Mouse (Mus musculus) liver, embryonic 15.5 days (tissue): ENCODE results near the gene Gprin1. TPM values are rescaled to one million over a fixed set of nuclear protein-coding genes. Genes with fewer than 3 reads are reported as not detected.
"Not testable (repeated sequence)": the region's sequence is repeated elsewhere in the genome, so short reads cannot be mapped to it uniquely, and the experiment has no call there.

Experiments
- ATAC-seq: fragments of 200-750 bp; cut with Nextera tagmentation; 2 replicates; pipeline ENCODE4 v1.8.0; 2017; ENCODE audit warnings: moderate number of reproducible peaks, mild to moderate bottlenecking, moderate library complexity; ENCODE audit not compliant: insufficient read depth
- H3K27ac ChIP-seq: fragments of 300-500 bp; sonication (generic); replicated peaks from 2 replicates; pipeline ENCODE4 v1.5.1; 2015; ENCODE audit warnings: mild to moderate bottlenecking, inconsistent platforms
- H3K27me3 ChIP-seq: fragments of 300-500 bp; sonication (generic); 2 replicates; pipeline ENCODE4 v1.6.1; 2015; ENCODE audit warnings: mild to moderate bottlenecking, inconsistent platforms
- H3K36me3 ChIP-seq: fragments of 300-500 bp; sonication (generic); replicated peaks from 2 replicates; pipeline ENCODE4 v1.6.1; 2015; ENCODE audit warnings: moderate library complexity, mild to moderate bottlenecking, inconsistent platforms
- H3K4me1 ChIP-seq: fragments of 300-500 bp; sonication (generic); replicated peaks from 2 replicates; pipeline ENCODE4 v1.6.1; 2015; ENCODE audit warnings: inconsistent platforms
- H3K4me2 ChIP-seq: fragments of 300-500 bp; sonication (generic); 2 replicates; pipeline ENCODE4 v1.6.1; 2015; ENCODE audit warnings: moderate library complexity, mild to moderate bottlenecking, inconsistent platforms
- H3K4me3 ChIP-seq: fragments of 300-500 bp; sonication (generic); replicated peaks from 2 replicates; pipeline ENCODE4 v1.5.1; 2015; ENCODE audit warnings: mild to moderate bottlenecking, inconsistent platforms
- H3K9ac ChIP-seq: fragments of 300-500 bp; sonication (generic); 2 replicates; pipeline ENCODE4 v1.6.1; 2015; ENCODE audit warnings: moderate library complexity, mild to moderate bottlenecking, inconsistent platforms
- H3K9me3 ChIP-seq: fragments of 300-500 bp; sonication (generic); replicated peaks from 2 replicates; pipeline ENCODE4 v1.6.1; 2016; ENCODE audit warnings: inconsistent platforms
- WGBS: fragments of 180-500 bp; shearing (Covaris S2); methylation state at CpG from one replicate; pipeline ENCODE4 v1.1.7; 2015; ENCODE audit warnings: mixed read lengths; ENCODE audit not compliant: insufficient replicate concordance; 5-methylcytosine and 5-hydroxymethylcytosine counted together
- polyA plus RNA-seq: library from polyadenylated mRNA; unstranded; fragments of >200 nt; fragmentation: Nextera tagmentation; extraction: Ambion mirVana; gene quantifications from 2 replicates; pipeline ENCODE4 v1.2.1, GENCODE M21; 2015

Gene Gprin1
- polyA plus RNA-seq, 1 experiment from 2014 or later = 0.02 TPM

GRCm38 (mm10) chr13:54787591-54787990, 37.9 kb upstream of the Gprin1 start:
- H3K9ac ChIP-seq, H3K36me3 ChIP-seq, H3K27ac ChIP-seq, H3K4me2 ChIP-seq, H3K4me3 ChIP-seq, H3K9me3 ChIP-seq, ATAC-seq: not testable (repeated sequence)
- 71% methylated on average over 2 of the region's 2 CpGs for WGBS
- Histone ChIP-seq H3K4me1 (peaks cover 12% of the 10 kb centered on the region), H3K27me3 (peaks cover 44% of the 10 kb centered on the region)

GRCm38 (mm10) chr13:54783698-54784097, 34.0 kb upstream of the Gprin1 start, which contains the start of gene Eif4e1b:
Gene Eif4e1b (plus strand): TSS chr13:54783998.
- WGBS = 57% methylated on average over 4 of the region's 4 CpGs
- no peak for ATAC-seq
- H3K4me2 ChIP-seq = no peak within 1 kb of the TSS

GRCm38 (mm10) chr13:54783235-54783634, 33.6 kb upstream of the Gprin1 start:
- ATAC-seq = no peak
- H3K4me1 ChIP-seq = no peaks in the 10 kb centered on the region
- H3K4me2 ChIP-seq = no peak overlapping the region
- H3K27me3 ChIP-seq = peaks cover 2% of the 10 kb centered on the region
- no peak overlapping the region for H3K4me3 ChIP-seq
- no peaks in the 10 kb centered on the region for H3K36me3 ChIP-seq
- WGBS = 24% methylated on average over 2 of the region's 2 CpGs
- H3K9me3 ChIP-seq = no peaks in the 10 kb centered on the region
- H3K9ac ChIP-seq = no peak overlapping the region
- no peak overlapping the region for H3K27ac ChIP-seq

More at GRCm38 (mm10) chr13:54783698-54784097, 34.0 kb upstream of the Gprin1 start, which contains the start of gene Eif4e1b:
- Histone ChIP-seq H3K9ac (no peak within 1 kb of the TSS), H3K4me3 (no peak within 1 kb of the TSS), H3K36me3 (no peaks in the 10 kb centered on the region), H3K27me3 (peaks cover 6% of the 10 kb centered on the region), H3K4me1 (no peaks in the 10 kb centered on the region), H3K9me3 (no peaks in the 10 kb centered on the region), H3K27ac (no peak within 1 kb of the TSS)

GRCm38 (mm10) chr13:54781086-54781485, 31.4 kb upstream of the Gprin1 start:
- no peak overlapping the region for H3K27ac ChIP-seq
- no peaks in the 10 kb centered on the region for H3K36me3 ChIP-seq
- no peaks in the 10 kb centered on the region; the same call in 1 of the 2 replicates for H3K27me3 ChIP-seq
- 52% methylated on average over 3 of the region's 3 CpGs for WGBS
- H3K4me3 ChIP-seq = no peak overlapping the region
- no peaks in the 10 kb centered on the region for H3K4me1 ChIP-seq
- H3K9ac ChIP-seq = no peak overlapping the region
- H3K9me3 ChIP-seq = no peaks in the 10 kb centered on the region
- no peak for ATAC-seq
- no peak overlapping the region for H3K4me2 ChIP-seq

GRCm38 (mm10) chr13:54780592-54780991, 30.9 kb upstream of the Gprin1 start:
- 68% methylated on average over 3 of the region's 3 CpGs for WGBS
- H3K36me3 ChIP-seq = no peaks in the 10 kb centered on the region
- ATAC-seq = no peak

GRCm38 (mm10) chr13:54767012-54767411, 17.3 kb upstream of the Gprin1 start:
- Histone ChIP-seq H3K4me2 (no peak overlapping the region), H3K27ac (no peak overlapping the region), H3K27me3 (peaks cover 52% of the 10 kb centered on the region), H3K9ac (no peak overlapping the region), H3K4me3 (no peak overlapping the region), H3K9me3 (0 out of 2 replicates have a peak, but pooled peaks cover 3% of the 10 kb centered on the region), H3K4me1 (0 out of 2 replicates have a peak, but pooled peaks cover 3% of the 10 kb centered on the region), H3K36me3 (no peaks in the 10 kb centered on the region)
- no peak for ATAC-seq
- 56% methylated on average over 4 of the region's 4 CpGs for WGBS

More at GRCm38 (mm10) chr13:54780592-54780991, 30.9 kb upstream of the Gprin1 start:
- Histone ChIP-seq H3K4me3 (no peak overlapping the region), H3K4me2 (no peak overlapping the region), H3K27me3 (no peaks in the 10 kb centered on the region; the same call in 1 of the 2 replicates), H3K9me3 (no peaks in the 10 kb centered on the region), H3K27ac (no peak overlapping the region), H3K9ac (no peak overlapping the region), H3K4me1 (no peaks in the 10 kb centered on the region)

GRCm38 (mm10) chr13:54766192-54766768, 16.6 kb upstream of the Gprin1 start, which contains the start of gene Sncb:
Gene Sncb (minus strand): TSS chr13:54766595.
- Histone ChIP-seq H3K4me1 (0 out of 2 replicates have a peak, but pooled peaks cover 3% of the 10 kb centered on the region), H3K36me3 (no peaks in the 10 kb centered on the region), H3K9ac (no peak within 1 kb of the TSS), H3K27me3 (peaks cover 53% of the 10 kb centered on the region), H3K9me3 (0 out of 2 replicates have a peak, but pooled peaks cover 3% of the 10 kb centered on the region), H3K27ac (no peak within 1 kb of the TSS), H3K4me3 (0 out of 2 replicates have a peak within 1 kb of the TSS, but pooled peaks have one; percentile 6), H3K4me2 (peak within 1 kb of the TSS; percentile 23)
- WGBS = 3% methylated on average over 35 of the region's 35 CpGs
- no peak for ATAC-seq

- no peaks in the 10 kb centered on the region for H3K9me3 ChIP-seq
These were observed 15.9 kb upstream of the Gprin1 start for GRCm38 (mm10) chr13:54765281-54766191.

GRCm38 (mm10) chr13:54760906-54761305, 11.2 kb upstream of the Gprin1 start:
- Histone ChIP-seq H3K9me3 (no peaks in the 10 kb centered on the region), H3K27me3 (peaks cover 89% of the 10 kb centered on the region), H3K4me2 (no peak overlapping the region), H3K27ac (no peak overlapping the region), H3K4me1 (0 out of 2 replicates have a peak, but pooled peaks cover 9% of the 10 kb centered on the region), H3K9ac (no peak overlapping the region), H3K36me3 (no peaks in the 10 kb centered on the region), H3K4me3 (no peak overlapping the region)
- WGBS = 55% methylated on average over 7 of the region's 7 CpGs
- ATAC-seq = no peak

More at GRCm38 (mm10) chr13:54765281-54766191, 15.9 kb upstream of the Gprin1 start:
- 0 out of 2 replicates have a peak, but pooled peaks cover 3% of the 10 kb centered on the region for H3K4me1 ChIP-seq
- WGBS = 4% methylated on average over 44 of the region's 44 CpGs
- H3K27me3 ChIP-seq = peaks cover 61% of the 10 kb centered on the region
- no peak for ATAC-seq
- no peaks in the 10 kb centered on the region for H3K36me3 ChIP-seq
- H3K4me3 ChIP-seq = 0 out of 2 replicates have a peak overlapping the region, but pooled peaks have one; percentile 6
- peak overlapping the region; percentile 23 for H3K4me2 ChIP-seq
- no peak overlapping the region for H3K9ac ChIP-seq
- no peak overlapping the region for H3K27ac ChIP-seq

- WGBS = 37% methylated on average over 8 of the region's 8 CpGs
- ATAC-seq = no peak
- H3K27me3 ChIP-seq = peaks cover 87% of the 10 kb centered on the region
These were observed 10.6 kb upstream of the Gprin1 start for GRCm38 (mm10) chr13:54760164-54760795.

More at GRCm38 (mm10) chr13:54760164-54760795, 10.6 kb upstream of the Gprin1 start:
- no peaks in the 10 kb centered on the region for H3K36me3 ChIP-seq
- H3K4me1 ChIP-seq = 0 out of 2 replicates have a peak, but pooled peaks cover 9% of the 10 kb centered on the region
- H3K9ac ChIP-seq = no peak overlapping the region
- H3K4me2 ChIP-seq = no peak overlapping the region
- H3K9me3 ChIP-seq = no peaks in the 10 kb centered on the region
- H3K4me3 ChIP-seq = no peak overlapping the region
- no peak overlapping the region for H3K27ac ChIP-seq
